Mouse (Mus musculus): ENCODE measurements around the gene Lbh. TPM values are rescaled to one million over a fixed set of nuclear protein-coding genes. Genes with fewer than 3 reads are reported as not detected.

Gene Lbh
- polyA plus RNA-seq, 2 experiments: 0.85 to 6.2 TPM

DNA sequence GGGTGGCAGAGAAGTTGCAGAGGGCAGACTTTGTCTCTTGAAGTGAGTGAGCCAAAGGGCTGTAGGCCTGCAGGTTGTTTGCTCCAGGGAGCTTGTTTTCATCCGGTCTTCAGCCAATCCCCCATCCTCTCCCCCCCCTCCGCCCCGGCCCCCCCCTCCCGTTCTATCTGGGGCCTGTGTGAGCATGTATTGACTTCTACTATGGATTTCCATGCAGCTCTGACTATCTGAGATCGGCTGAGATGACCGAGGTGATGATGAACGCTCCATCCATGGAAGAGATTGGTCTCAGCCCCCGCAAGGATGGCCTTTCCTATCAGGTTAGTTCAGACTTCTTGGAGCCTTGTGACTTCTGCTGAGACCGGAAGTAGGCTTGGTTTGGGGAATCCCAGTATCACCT, 2.9 kb downstream of the Lbh start:
- WGBS (ENCODE audit: insufficient replicate concordance): 47% methylated on average over 9 of the region's 9 CpGs
- Histone ChIP-seq H3K27me3 (ENCODE audit: control insufficient read depth, insufficient read depth, low read length) (peaks cover 33% of the 10 kb centered on the region), H3K27ac (no peak overlapping the region), H3K36me3 (replicated peaks; ENCODE audit: control insufficient read depth, insufficient read depth, low read depth) (no peaks in the 10 kb centered on the region), H3K4me1 (replicated peaks; ENCODE audit: control insufficient read depth in 2 of 2, insufficient read depth in 2 of 2, low read length in 1 of 2) (peaks cover 0 to 4% of the 10 kb centered on the region in 2 experiments; a peak in 2 of 4 replicates), H3K4me3 (ENCODE audit: insufficient read depth in 1 of 2, low read depth in 2 of 2, low read length in 2 of 2) (no peak overlapping the region), H3K9ac (replicated peaks) (no peak overlapping the region), H3K4me2 (ENCODE audit: low read depth) (no peak overlapping the region; the same call in 1 of the 2 replicates), H3K9me3 (ENCODE audit: control insufficient read depth, low read length) (no peaks in the 10 kb centered on the region)
- TF ChIP-seq EP300 (IDR thresholded peaks at IDR 0.05; ENCODE audit: low read depth) (no peak), CTCF (IDR thresholded peaks at IDR 0.05; ENCODE audit: low read depth) (no peak)
- no peak for ATAC-seq (ENCODE audit: insufficient read depth)
- DNase-seq (ENCODE audit: low read depth in 3 of 3, low spot score in 3 of 3): no peak

DNA sequence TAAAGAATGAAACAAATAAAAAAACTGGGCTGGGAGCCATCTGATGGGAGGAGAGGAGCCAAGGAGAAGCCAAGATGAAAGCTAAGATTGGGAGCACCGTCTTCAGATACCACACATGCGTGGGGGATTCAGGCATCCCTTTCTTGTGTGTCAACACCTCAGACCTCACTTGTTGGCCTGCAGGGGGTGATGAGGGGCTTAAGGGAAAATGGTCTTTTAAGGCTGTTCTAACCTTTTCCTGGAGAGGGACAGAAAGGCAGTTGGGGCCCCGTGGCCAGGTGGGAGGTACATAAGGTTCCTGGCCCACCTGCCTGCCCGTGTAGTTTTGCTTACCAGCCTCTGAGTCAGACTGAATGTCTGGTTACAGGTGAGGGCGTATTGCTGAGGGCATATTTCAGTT, 4.1 kb downstream of the Lbh start:
- H3K4me1 ChIP-seq (replicated peaks; ENCODE audit: control insufficient read depth in 2 of 2, insufficient read depth in 2 of 2, low read length in 1 of 2): peaks cover 0 to 6% of the 10 kb centered on the region in 2 experiments; a peak in 3 of 4 replicates
- H3K27me3 ChIP-seq (ENCODE audit: control insufficient read depth, insufficient read depth, low read length): peaks cover 24% of the 10 kb centered on the region
- no peak overlapping the region for H3K27ac ChIP-seq
- H3K4me2 ChIP-seq (ENCODE audit: low read depth): no peak overlapping the region
- H3K36me3 ChIP-seq (replicated peaks; ENCODE audit: control insufficient read depth, insufficient read depth, low read depth): no peaks in the 10 kb centered on the region
- TF ChIP-seq EP300 (IDR thresholded peaks at IDR 0.05; ENCODE audit: low read depth) (no peak), CTCF (IDR thresholded peaks at IDR 0.05; ENCODE audit: low read depth) (no peak)
- WGBS (ENCODE audit: insufficient replicate concordance): 52% methylated on average over 5 of the region's 5 CpGs
- no peaks in the 10 kb centered on the region for H3K9me3 ChIP-seq (ENCODE audit: control insufficient read depth, low read length)
- no peak for DNase-seq (ENCODE audit: low read depth in 3 of 3, low spot score in 3 of 3)
- no peak overlapping the region for H3K4me3 ChIP-seq (ENCODE audit: insufficient read depth in 1 of 2, low read depth in 2 of 2, low read length in 2 of 2)
- no peak overlapping the region for H3K9ac ChIP-seq (replicated peaks)
- no peak for ATAC-seq (ENCODE audit: insufficient read depth)

DNA sequence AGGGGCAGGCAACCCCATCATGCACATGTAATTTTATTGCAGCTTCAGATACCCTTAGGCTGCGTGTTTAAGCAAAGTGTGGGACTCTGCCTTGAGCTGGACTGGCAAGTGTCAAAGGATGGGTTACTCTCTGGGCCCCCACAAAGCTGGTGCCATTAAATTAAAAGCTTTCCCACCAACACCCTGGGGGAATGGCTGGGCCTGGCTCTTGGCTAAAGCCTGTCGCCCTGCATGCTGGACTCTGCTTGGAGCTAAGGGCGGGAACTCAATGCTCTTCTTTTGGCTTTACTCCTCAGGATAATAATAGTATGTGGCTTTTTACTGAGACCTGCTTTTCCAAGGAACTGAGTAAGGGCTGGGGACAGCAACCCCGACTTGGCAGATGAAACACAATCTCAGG, 5.2 kb downstream of the Lbh start:
- H3K27me3 ChIP-seq (ENCODE audit: control insufficient read depth, insufficient read depth, low read length): peaks cover 14% of the 10 kb centered on the region
- no peak overlapping the region for H3K4me3 ChIP-seq (ENCODE audit: insufficient read depth in 1 of 2, low read depth in 2 of 2, low read length in 2 of 2)
- no peak for DNase-seq (ENCODE audit: low read depth in 3 of 3, low spot score in 3 of 3)
- no peak overlapping the region for H3K27ac ChIP-seq
- H3K36me3 ChIP-seq (replicated peaks; ENCODE audit: control insufficient read depth, insufficient read depth, low read depth): no peaks in the 10 kb centered on the region
- ATAC-seq (ENCODE audit: insufficient read depth): no peak
- no peaks in the 10 kb centered on the region for H3K9me3 ChIP-seq (ENCODE audit: control insufficient read depth, low read length)
- peaks cover 0 to 8% of the 10 kb centered on the region in 2 experiments; a peak in 3 of 4 replicates for H3K4me1 ChIP-seq (replicated peaks; ENCODE audit: control insufficient read depth in 2 of 2, insufficient read depth in 2 of 2, low read length in 1 of 2)
- H3K4me2 ChIP-seq (ENCODE audit: low read depth): no peak overlapping the region
- no peak for TF ChIP-seq EP300 (IDR thresholded peaks at IDR 0.05; ENCODE audit: low read depth)
- TF ChIP-seq CTCF (IDR thresholded peaks at IDR 0.05; ENCODE audit: low read depth): no peak
- no peak overlapping the region for H3K9ac ChIP-seq (replicated peaks)
- WGBS (ENCODE audit: insufficient replicate concordance): 61% methylated on average over 4 of the region's 4 CpGs

DNA sequence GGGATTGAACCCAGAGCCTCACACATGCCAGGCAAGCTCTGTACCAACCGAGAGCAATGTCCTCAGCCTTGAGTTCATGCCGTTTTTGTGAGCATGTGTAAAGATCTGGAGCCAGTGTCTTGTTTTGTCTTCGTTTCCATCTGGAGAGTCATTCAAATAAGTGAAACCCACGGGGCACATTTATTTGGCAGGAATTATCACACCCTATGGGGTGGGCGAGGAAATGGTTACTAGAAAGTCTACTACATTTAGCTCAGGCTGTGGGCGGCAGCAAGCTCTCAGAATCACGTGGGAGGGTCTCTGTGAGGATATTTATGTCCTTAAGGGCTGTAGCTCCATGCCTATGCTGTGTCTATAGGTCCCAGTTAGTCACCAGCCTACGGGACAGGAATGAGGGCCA, 6.2 kb downstream of the Lbh start:
- ATAC-seq (ENCODE audit: insufficient read depth) (no peak), DNase-seq (ENCODE audit: low read depth in 3 of 3, low spot score in 3 of 3) (no peak)
- 56% methylated on average over 8 of the region's 8 CpGs for WGBS (ENCODE audit: insufficient replicate concordance)
- Histone ChIP-seq H3K9ac (replicated peaks) (no peak overlapping the region), H3K4me3 (ENCODE audit: insufficient read depth in 1 of 2, low read depth in 2 of 2, low read length in 2 of 2) (no peak overlapping the region), H3K36me3 (replicated peaks; ENCODE audit: control insufficient read depth, insufficient read depth, low read depth) (no peaks in the 10 kb centered on the region), H3K4me2 (ENCODE audit: low read depth) (no peak overlapping the region), H3K27me3 (ENCODE audit: control insufficient read depth, insufficient read depth, low read length) (peaks cover 5% of the 10 kb centered on the region), H3K4me1 (replicated peaks; ENCODE audit: control insufficient read depth in 2 of 2, insufficient read depth in 2 of 2, low read length in 1 of 2) (peaks cover 0 to 8% of the 10 kb centered on the region in 2 experiments; a peak in 3 of 4 replicates), H3K9me3 (ENCODE audit: control insufficient read depth, low read length) (no peaks in the 10 kb centered on the region), H3K27ac (no peak overlapping the region)
- TF ChIP-seq CTCF (IDR thresholded peaks at IDR 0.05; ENCODE audit: low read depth) (no peak), EP300 (IDR thresholded peaks at IDR 0.05; ENCODE audit: low read depth) (no peak)

DNA sequence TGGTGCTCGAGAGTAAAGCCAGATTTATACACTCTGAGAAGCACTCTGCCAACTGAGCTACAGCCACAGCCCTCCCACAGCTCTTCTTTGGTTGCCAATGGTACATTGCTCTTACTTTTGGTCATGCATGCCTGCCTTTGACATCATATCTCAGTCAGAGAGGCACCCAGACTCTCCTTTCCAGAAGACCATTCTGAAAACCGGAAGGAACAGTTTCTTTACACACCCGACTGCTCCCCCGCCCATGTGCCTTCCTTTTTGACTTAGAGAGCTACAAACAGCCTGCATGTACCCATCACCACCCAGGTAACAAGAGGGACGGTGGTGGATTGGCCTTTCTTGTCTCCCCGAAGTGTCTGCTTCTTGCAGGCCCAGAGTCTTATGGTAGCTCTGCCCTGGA, 7.0 kb downstream of the Lbh start:
- no peak overlapping the region for H3K9ac ChIP-seq (replicated peaks)
- no peak overlapping the region for H3K4me3 ChIP-seq (ENCODE audit: insufficient read depth in 1 of 2, low read depth in 2 of 2, low read length in 2 of 2)
- DNase-seq (ENCODE audit: low read depth in 3 of 3, low spot score in 3 of 3) (no peak), ATAC-seq (ENCODE audit: insufficient read depth) (no peak)
- no peak overlapping the region for H3K4me2 ChIP-seq (ENCODE audit: low read depth)
- no peak overlapping the region for H3K27ac ChIP-seq
- no peaks in the 10 kb centered on the region for H3K36me3 ChIP-seq (replicated peaks; ENCODE audit: control insufficient read depth, insufficient read depth, low read depth)
- no peak for TF ChIP-seq CTCF (IDR thresholded peaks at IDR 0.05; ENCODE audit: low read depth)
- no peak for TF ChIP-seq EP300 (IDR thresholded peaks at IDR 0.05; ENCODE audit: low read depth)
- WGBS (ENCODE audit: insufficient replicate concordance): 67% methylated on average over 6 of the region's 6 CpGs
- H3K4me1 ChIP-seq (replicated peaks; ENCODE audit: control insufficient read depth in 2 of 2, insufficient read depth in 2 of 2, low read length in 1 of 2): peaks cover 0 to 8% of the 10 kb centered on the region in 2 experiments; a peak in 3 of 4 replicates
- H3K9me3 ChIP-seq (ENCODE audit: control insufficient read depth, low read length): no peaks in the 10 kb centered on the region
- no peaks in the 10 kb centered on the region; the same call in 1 of the 2 replicates for H3K27me3 ChIP-seq (ENCODE audit: control insufficient read depth, insufficient read depth, low read length)
